Mouse (Mus musculus) cerebellum, postnatal 4 days (tissue): ENCODE measurements at regions not wholly inside any gene's neighbourhood (a gene's known extent, or its start where the extent isn't known, plus 50 kb on each side); places are given as distances from the start of the nearest gene placed in this dataset.

Experiments used
- DNase-seq, 2 experiments: peaks; one replicate each; pipeline ENCODE4 v3.0.0; 2022; ENCODE audit warnings: low spot score in 2 of 2, mixed read lengths in 1 of 2

DNA sequence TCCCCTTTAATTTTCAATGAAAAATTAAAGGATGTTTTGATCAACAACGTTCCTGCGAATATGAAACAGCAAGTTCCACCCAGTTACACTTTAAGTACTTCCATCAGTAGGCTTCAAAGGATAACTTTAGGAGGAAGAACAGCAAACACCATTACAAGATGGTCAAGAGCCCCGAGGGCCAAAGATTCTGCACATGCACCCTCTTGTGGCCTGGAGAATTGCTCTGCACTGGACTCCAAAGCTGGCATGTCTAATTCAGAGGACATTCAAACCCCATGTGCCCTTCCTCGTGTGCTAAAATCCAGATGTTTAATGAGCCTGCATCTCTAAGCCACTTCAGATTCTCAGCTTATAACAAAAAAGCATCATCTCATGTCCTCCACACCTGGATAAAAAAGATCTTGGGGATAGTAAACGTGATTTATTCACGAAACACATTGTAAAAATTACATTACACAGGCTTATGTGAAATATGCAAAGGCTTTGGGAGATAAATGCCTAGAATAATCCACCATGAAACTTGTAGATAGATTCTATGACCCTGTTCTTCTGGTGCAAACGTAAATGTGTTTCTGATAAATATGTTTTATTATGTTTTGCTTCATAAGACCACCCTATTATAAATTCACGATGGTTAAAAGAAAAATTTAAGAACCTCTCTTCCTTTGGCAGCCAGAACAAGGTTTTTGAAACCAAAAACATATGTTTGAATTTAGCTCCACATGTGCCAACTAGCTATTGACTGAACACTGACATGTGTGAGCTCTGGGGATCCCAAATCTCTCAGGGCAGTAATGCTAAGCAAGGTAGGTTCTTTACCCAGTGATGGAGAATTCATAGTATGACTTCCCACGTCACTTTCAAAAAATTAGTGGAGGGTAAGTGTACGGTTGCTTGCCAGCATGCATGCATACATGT, 100.6 kb upstream of the Rfx3 start:
- DNase-seq: no peak

- DNase-seq: no peak
Measured at GRCm38 (mm10) chr19:28095620-28096019, 84.7 kb upstream of the Rfx3 start.

GRCm38 (mm10) chr19:28092252-28092651, 81.3 kb upstream of the Rfx3 start:
- DNase-seq: no peak

GRCm38 (mm10) chr19:28087607-28088546, 76.9 kb upstream of the Rfx3 start:
- peak in 1 of 2 experiments; percentile 13 for DNase-seq

DNA sequence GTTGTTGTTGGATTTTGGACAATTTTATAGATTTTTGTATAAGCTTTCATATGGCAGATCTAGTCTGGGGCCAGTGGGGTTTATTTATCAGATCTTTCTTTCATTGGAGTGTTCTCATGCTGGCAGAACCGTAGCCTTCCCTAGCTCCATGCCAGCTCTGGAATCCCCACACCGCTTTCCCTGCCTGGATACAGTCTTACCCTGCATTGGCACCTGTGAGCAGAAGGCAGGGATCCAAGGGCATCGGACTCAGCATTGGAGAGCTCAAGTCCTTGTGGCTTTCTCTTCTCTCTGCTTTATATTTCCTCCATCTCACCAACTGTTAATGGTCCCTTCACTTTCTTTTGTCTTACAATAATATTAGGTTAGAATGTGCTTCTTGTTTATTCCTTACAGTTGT, 59.4 kb upstream of the Rfx3 start:
- no peak for DNase-seq
